Mouse (Mus musculus) macrophage (primary cell): ENCODE results near the gene Fpr1. TPM values are rescaled to one million over a fixed set of nuclear protein-coding genes. Genes with fewer than 3 reads are reported as not detected.
A peak's percentile ranks its signal among the peaks of the same experiment; 100 is the strongest.
"Not testable (repeated sequence)": the region's sequence is repeated elsewhere in the genome, so short reads cannot be mapped to it uniquely, and the experiment has no call there.

Experiments used
- H3K27ac ChIP-seq: fragments of 350-480 bp; formaldehyde crosslinking; 2 replicates; pipeline ENCODE4 v1.9.0; 2021
- H3K36me3 ChIP-seq: fragments of 350-480 bp; formaldehyde crosslinking; 2 replicates; pipeline ENCODE4 v1.9.0; 2021; ENCODE audit errors: inconsistent target
- H3K4me3 ChIP-seq: fragments of 350-480 bp; formaldehyde crosslinking; 2 replicates; pipeline ENCODE4 v1.9.0; 2021; ENCODE audit errors: inconsistent target
- H3K79me2 ChIP-seq: fragments of 350-480 bp; formaldehyde crosslinking; 2 replicates; pipeline ENCODE4 v1.9.0; 2021; ENCODE audit errors: inconsistent target
- WGBS: methylation state at CpG from one replicate; pipeline ENCODE4 v1.1.7; 2026; ENCODE audit warnings: inconsistent platforms; ENCODE audit not compliant: missing documents; 5-methylcytosine and 5-hydroxymethylcytosine counted together
- polyA plus RNA-seq: library from polyadenylated mRNA; stranded (reverse); fragments of 250-400 nt; gene quantifications from 3 replicates; pipeline ENCODE4 v1.2.4, GENCODE M21; 2018; ENCODE audit warnings: inconsistent platforms
- total RNA-seq, 78 experiments: library from RNA; depleted of rRNA; stranded (reverse); fragments of 250-400 nt; gene quantifications; 1 replicate in 9 of 78; 2 replicates in 24 of 78; 3 replicates in 43 of 78; 4 replicates in 2 of 78; pipeline ENCODE4 v1.2.4; 2018; ENCODE audit warnings: inconsistent platforms in 56 of 78

Gene Fpr1
- total RNA-seq (2018; cell fraction: chromatin; rRNA removed): 10 to 100 TPM in 9 of 26 experiments, 1 to 10 TPM in 5, not detected in 12; 1.2 to 66.2 (median 17.9) TPM
- total RNA-seq (2018; cell fraction: cytosol; rRNA removed): 100 to 1,000 TPM in 1 of 26 experiments, 10 to 100 TPM in 12, 1 to 10 TPM in 5, under 1 TPM in 8; 0.22 to 148 (median 21.1) TPM
- 100 to 1,000 TPM in 4 of 26 experiments, 10 to 100 TPM in 9, 1 to 10 TPM in 7, under 1 TPM in 2, not detected in 4; 0.45 to 175 (median 38.1) TPM for total RNA-seq (2018; cell fraction: nucleus; rRNA removed)
- 1.2 to 2.3 TPM (median 2.2 TPM) in 3 replicates for polyA plus RNA-seq

- Histone ChIP-seq H3K79me2 (no peaks in the 10 kb centered on the region), H3K4me3 (no peak within 1 kb of the TSS), H3K36me3 (no peaks in the 10 kb centered on the region), H3K27ac (no peak within 1 kb of the TSS)
- WGBS: 95% methylated on average over 1 of the region's 1 CpGs
Measured at GRCm38 (mm10) chr17:17883840-17884239, at the start of gene Fpr1. Gene Fpr1 (minus strand): TSS chr17:17883940.

DNA sequence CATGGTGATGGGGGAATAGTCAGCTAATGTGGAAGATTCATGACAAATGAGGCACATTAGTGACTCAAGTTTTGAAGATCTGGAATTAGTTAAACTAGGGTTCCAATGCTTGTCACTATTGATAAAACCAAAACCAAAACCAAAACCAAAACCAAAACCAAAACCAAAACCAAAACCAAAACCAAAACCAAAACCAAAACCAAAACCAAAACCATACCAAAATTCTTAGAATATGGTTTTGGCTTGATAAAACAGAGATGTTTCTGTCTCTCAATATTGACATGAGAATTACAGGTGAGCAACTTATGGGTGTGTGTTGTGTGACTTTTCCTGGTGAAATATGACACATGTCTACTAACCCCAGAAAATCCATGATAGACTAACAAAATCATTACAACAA is 34.0 kb upstream of the Fpr1 start:
- Histone ChIP-seq H3K4me3 (no peak overlapping the region), H3K36me3 (no peaks in the 10 kb centered on the region), H3K79me2 (no peaks in the 10 kb centered on the region), H3K27ac (no peak overlapping the region)

GRCm38 (mm10) chr17:17917376-17917775 is 33.6 kb upstream of the Fpr1 start:
- Histone ChIP-seq H3K4me3 (no peak overlapping the region), H3K79me2 (no peaks in the 10 kb centered on the region), H3K36me3 (no peaks in the 10 kb centered on the region), H3K27ac (no peak overlapping the region)
- whole genome bisulfite sequencing: 88% methylated on average over 1 of the region's 1 CpGs

DNA sequence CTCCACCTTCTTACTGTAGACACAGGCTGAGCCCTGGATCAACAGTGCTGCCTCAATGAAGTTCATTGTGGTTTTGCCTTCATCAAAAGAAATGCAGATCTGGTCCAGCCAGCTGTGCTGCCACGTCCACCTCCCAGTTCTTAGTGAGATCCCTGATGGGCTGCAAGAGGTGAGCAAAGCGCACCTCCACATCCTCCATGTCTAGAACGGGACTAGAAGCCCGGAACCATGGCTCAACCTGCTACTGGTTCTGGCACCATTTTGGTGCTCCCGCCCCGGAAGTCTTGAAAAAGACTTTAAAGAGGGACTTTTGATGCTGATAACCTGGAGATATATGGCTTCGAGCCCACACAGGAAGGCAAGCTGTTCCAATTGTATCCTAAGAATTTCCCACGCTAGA is 28.9 kb upstream of the Fpr1 start:
- H3K4me3 ChIP-seq, H3K36me3 ChIP-seq, H3K27ac ChIP-seq, H3K79me2 ChIP-seq: not testable (repeated sequence)
- WGBS: 87% methylated on average over 8 of the region's 8 CpGs

DNA sequence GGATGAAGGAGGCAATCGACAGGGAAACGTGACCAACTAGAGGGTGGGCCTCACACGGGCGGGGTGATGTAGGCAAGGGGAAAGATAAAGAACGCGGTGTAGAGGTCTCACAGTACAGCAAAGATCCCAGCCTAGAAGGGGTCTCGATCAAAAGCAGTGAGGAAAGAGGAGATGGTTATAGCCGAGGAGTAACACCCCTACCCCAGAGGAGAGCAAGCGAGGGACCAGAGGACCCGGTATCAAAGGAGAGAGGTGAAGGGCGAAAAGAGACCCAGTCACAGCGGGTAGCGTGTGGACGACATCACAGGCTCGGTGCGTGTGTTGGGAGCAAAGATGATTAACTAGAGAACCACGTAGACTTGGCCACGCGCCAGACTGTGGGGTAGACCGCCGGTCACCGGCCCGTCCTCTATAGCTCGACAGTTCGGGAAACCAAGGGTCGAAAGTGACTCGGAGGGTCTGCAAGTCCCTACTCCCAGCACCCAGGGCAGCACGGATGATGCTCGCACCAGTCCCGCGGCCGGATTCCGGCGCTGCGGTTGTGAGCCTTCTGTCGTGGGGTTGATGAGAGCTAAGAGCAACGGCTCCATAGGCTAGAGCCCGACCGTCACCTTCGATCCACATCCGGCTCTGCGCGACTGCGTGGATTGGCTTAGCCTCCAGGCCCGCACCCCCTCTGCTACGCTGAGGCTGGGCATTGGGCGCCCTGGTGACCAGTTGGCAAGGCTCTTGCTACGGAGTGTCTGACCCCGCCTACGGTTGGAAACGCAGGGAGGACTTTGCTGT is 26.1 kb upstream of the Fpr1 start:
- no peak overlapping the region for H3K27ac ChIP-seq
- H3K79me2 ChIP-seq: no peaks in the 10 kb centered on the region
- 16% methylated on average over 51 of the region's 51 CpGs for WGBS
- peak overlapping the region; percentile 42 for H3K4me3 ChIP-seq
- no peaks in the 10 kb centered on the region for H3K36me3 ChIP-seq

DNA sequence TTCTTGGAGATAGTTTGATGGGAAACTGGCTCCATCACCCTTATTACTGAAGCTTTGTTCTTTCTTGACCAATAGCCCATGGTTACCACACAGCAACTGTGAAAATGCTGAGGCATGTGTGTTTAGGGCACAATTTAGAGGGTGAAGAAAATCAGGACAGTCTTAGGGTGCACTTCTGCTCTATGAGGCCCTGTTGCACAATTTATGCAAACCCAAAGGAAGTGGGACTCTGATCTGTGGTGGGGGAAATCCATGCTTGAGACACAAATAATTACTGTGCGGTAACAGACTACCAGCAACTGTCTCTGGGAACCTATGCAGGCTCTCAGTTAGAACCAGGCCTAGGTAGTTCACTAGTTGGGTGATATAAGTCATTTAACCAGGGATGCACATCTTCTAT is 17.0 kb upstream of the Fpr1 start:
- H3K27ac ChIP-seq: no peak overlapping the region
- no peaks in the 10 kb centered on the region for H3K36me3 ChIP-seq
- H3K4me3 ChIP-seq: no peak overlapping the region
- 0% methylated on average over 1 of the region's 1 CpGs for WGBS
- no peaks in the 10 kb centered on the region for H3K79me2 ChIP-seq

- H3K36me3 ChIP-seq: no peaks in the 10 kb centered on the region
- no peaks in the 10 kb centered on the region for H3K79me2 ChIP-seq
- 85% methylated on average over 2 of the region's 2 CpGs for WGBS
- no peak overlapping the region for H3K4me3 ChIP-seq
- no peak overlapping the region for H3K27ac ChIP-seq
Measured at GRCm38 (mm10) chr17:17899268-17899667, 15.5 kb upstream of the Fpr1 start.

DNA sequence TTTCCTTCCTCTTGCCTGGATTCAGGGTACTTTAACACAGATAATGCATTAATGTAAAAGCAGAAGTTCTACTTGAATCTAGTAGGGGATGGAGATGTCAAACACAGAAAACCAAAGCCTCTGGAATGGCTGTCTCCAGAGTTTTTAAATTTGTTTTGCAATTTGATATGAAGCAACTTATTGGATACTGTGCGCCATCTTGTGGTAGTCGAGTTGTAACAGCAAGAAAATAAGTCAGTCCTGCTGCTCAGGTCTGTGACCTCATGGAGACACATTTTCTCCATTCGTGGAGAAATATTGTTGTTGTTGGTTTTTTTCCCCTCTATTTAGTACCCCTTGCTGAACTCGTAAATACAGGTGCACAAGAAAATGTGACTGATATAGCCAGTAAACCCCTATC is 12.3 kb upstream of the Fpr1 start:
- WGBS: 0% methylated on average over 2 of the region's 4 CpGs
- no peaks in the 10 kb centered on the region for H3K36me3 ChIP-seq
- no peaks in the 10 kb centered on the region for H3K79me2 ChIP-seq
- H3K4me3 ChIP-seq: no peak overlapping the region
- H3K27ac ChIP-seq: no peak overlapping the region

DNA sequence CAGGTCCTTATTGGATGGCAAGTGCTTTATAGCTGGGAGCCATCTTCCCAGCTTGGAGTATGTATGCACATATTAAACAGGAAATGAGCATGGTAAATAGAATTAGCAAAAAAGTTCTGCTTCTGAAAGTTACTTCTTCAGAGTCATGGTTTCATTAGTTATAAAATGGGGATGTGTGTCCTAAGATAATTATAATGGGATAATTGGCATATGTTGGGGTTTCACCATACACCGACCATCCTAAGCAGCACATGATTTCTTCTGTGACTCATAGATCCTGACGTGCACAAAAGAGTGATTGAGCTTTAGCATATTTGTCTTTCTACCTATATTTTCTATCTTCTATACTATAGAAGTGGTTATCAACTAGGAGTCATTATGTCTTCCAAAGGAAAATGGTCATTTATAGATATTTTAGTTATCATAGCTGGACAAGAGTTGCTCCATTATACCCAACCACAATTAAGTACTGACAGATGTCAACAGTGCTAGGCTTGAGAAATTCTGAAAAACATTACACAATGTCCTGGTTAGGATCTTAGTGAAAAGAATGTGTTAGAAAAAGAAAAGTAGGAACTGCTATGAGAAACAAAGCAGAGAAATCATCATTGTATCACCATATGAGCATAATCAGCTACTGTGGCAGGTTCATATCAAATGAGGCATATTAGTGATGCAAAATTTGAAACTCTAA is 6.1 kb upstream of the Fpr1 start:
- no peak overlapping the region for H3K27ac ChIP-seq
- H3K4me3 ChIP-seq: no peak overlapping the region
- H3K79me2 ChIP-seq: no peaks in the 10 kb centered on the region
- 25% methylated on average over 2 of the region's 2 CpGs for WGBS
- H3K36me3 ChIP-seq: no peaks in the 10 kb centered on the region

DNA sequence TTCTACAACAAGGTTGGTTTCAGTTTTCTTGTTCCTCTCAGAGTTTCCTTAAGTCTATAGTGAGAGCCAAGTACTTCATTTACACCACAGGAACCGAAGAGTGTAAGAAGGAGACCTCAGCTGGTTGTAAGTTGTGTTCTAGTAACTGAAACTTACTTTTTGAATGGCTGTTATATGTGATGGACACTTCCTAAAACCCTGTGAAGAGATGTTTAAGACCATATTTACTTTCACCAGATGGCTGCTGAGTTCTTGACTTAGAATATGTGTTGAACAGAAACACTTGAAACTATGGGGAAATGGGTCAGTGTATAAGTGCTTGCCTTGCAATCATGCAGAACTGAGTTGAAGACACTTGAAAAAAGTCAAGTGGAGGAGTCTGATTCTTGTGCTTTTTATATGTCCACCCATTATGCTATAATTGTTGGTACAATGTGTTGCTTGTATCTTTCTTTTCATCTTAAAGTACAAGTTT is 4.1 kb upstream of the Fpr1 start, which contains the start of the genes Fpr2 and Fpr3:
Fpr2 (plus strand) TSS at position 51 of the 475 bp plus-strand sequence.
Fpr3 (plus strand) TSS at position 79 of the 475 bp plus-strand sequence.
- H3K36me3 ChIP-seq: no peaks in the 10 kb centered on the region
- WGBS: 10% methylated on average over 1 of the region's 1 CpGs
- H3K4me3 ChIP-seq: no peak within 1 kb of the TSS
- H3K27ac ChIP-seq: no peak within 1 kb of the TSS
- no peaks in the 10 kb centered on the region for H3K79me2 ChIP-seq

DNA sequence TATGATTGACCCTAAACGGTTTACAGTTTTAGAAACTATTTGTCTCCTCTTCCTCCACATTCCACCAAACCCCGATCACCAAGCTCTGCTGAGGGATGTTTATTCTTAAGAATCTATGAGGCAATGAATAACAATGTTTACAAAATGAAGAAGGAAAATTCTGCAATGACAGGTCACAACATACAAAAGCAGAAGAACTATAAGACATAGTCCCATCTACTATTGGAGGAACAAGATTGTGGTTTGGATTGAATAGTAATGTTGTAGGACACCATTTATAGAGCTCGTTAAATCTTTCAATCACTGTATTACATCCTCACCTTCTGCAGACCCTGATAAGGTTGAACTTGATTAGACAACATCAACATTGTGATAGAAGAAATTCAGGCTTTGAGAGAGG is 1.1 kb downstream of the Fpr1 start:
- Histone ChIP-seq H3K79me2 (no peaks in the 10 kb centered on the region), H3K4me3 (no peak overlapping the region), H3K27ac (no peak overlapping the region), H3K36me3 (no peaks in the 10 kb centered on the region)
- 87% methylated on average over 3 of the region's 3 CpGs for WGBS

GRCm38 (mm10) chr17:17879347-17879746 is 4.4 kb downstream of the Fpr1 start:
- Histone ChIP-seq H3K36me3 (no peaks in the 10 kb centered on the region), H3K4me3 (no peak overlapping the region), H3K79me2 (no peaks in the 10 kb centered on the region), H3K27ac (no peak overlapping the region)
- WGBS: 100% methylated on average over 1 of the region's 1 CpGs

DNA sequence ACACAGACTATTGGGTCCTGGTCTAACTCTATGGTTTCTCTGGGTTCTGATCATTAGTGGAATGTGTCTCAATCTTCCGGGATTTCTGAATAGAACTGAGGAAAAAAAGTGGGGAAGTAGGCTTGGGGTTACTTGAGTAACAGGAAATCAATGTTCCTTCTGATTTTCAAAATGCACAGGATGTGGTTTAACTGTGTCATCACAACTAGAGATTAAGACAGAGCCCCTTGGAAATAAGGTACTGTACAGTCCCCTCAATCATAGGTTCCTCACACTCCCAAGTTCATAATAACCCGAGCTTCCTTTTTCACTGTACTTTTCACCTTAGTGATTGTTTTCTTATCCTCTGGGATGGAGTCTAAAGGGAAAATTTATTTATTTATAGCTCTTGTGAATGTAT is 12.0 kb downstream of the Fpr1 start:
- Histone ChIP-seq H3K36me3 (no peaks in the 10 kb centered on the region), H3K4me3 (no peak overlapping the region), H3K79me2 (no peaks in the 10 kb centered on the region), H3K27ac (peak overlapping the region; percentile 90)
- WGBS: 0% methylated on average over 2 of the region's 2 CpGs

- peak overlapping the region; percentile 90 for H3K27ac ChIP-seq
- H3K4me3 ChIP-seq: no peak overlapping the region
Measured at GRCm38 (mm10) chr17:17870892-17871550, 12.7 kb downstream of the Fpr1 start.

More at GRCm38 (mm10) chr17:17870892-17871550, 12.7 kb downstream of the Fpr1 start:
- no peaks in the 10 kb centered on the region for H3K36me3 ChIP-seq
- H3K79me2 ChIP-seq: no peaks in the 10 kb centered on the region
- 15% methylated on average over 2 of the region's 2 CpGs for WGBS
